Mouse (Mus musculus): ENCODE data around the gene Saysd1. TPM values are rescaled to one million over a fixed set of nuclear protein-coding genes. Genes with fewer than 3 reads are reported as not detected.

Gene Saysd1
- total RNA-seq, 1 experiment = 7.2 TPM

- Histone ChIP-seq H3K9ac (ENCODE audit: insufficient read depth, low read depth, low read length, poor library complexity, severe bottlenecking) (peak within 1 kb of the TSS; percentile 97), H3K4me3 (ENCODE audit: insufficient read depth in 1 of 2, low read depth in 1 of 2, low read length in 2 of 2, poor library complexity in 1 of 2, severe bottlenecking in 1 of 2) (peak within 1 kb of the TSS; percentile 90 to 92), H3K27ac (ENCODE audit: insufficient read depth, low read depth, low read length, poor library complexity, severe bottlenecking) (peak within 1 kb of the TSS; percentile 73; the same call in 1 of the 2 replicates), H3K36me3 (ENCODE audit: control insufficient read depth, insufficient read depth, low read length, poor library complexity, severe bottlenecking) (no peaks in the 10 kb centered on the region), H3K9me3 (ENCODE audit: control insufficient read depth, insufficient read depth, low read depth, low read length) (no peaks in the 10 kb centered on the region), H3K4me1 (ENCODE audit: control insufficient read depth in 2 of 2, insufficient read depth in 2 of 2, low read length in 2 of 2, poor library complexity in 1 of 2) (peaks cover 8 to 13% of the 10 kb centered on the region in 2 experiments; a peak in 3 of 4 replicates)
- in situ Hi-C loops (cut with MboI; ENCODE audit: low sequenced_read_pairs in 2 of 2, unreplicated experiment in 2 of 2) = loop anchor here in 1 of 2 experiments (10.0 kb wide), 1 partner anchor 57 kb away; no protein-coding TSS in a partner anchor
- TF ChIP-seq ZC3H11A (IDR thresholded peaks at IDR 0.05; ENCODE audit: borderline replicate concordance, low read depth, low read length) (no peak), ZNF384 (IDR thresholded peaks at IDR 0.05; ENCODE audit: low read depth, low read length) (0 out of 2 replicates have a peak, but pooled peaks have one; percentile 13), CHD2 (IDR thresholded peaks at IDR 0.05; ENCODE audit: low read depth, low read length) (no peak), HCFC1 (IDR thresholded peaks at IDR 0.05; ENCODE audit: borderline replicate concordance, insufficient read depth, low read length) (peak; percentile 29; the same call in 1 of the 2 replicates), MAFK (IDR thresholded peaks at IDR 0.05; ENCODE audit: insufficient read depth, low read depth, low read length) (no peak)
- peak; percentile 88 for DNase-seq (ENCODE audit: low read depth, low spot score)
Observed at GRCm38 (mm10) chr14:20181466-20181921, 43.2 kb upstream of the Saysd1 start, which contains the start of gene Kcnk5. Gene Kcnk5 (minus strand): TSS chr14:20181809.

GRCm38 (mm10) chr14:20180751-20181162, 42.4 kb upstream of the Saysd1 start:
- no peaks in the 10 kb centered on the region for H3K9me3 ChIP-seq (ENCODE audit: control insufficient read depth, insufficient read depth, low read depth, low read length)
- H3K4me1 ChIP-seq (ENCODE audit: control insufficient read depth in 2 of 2, insufficient read depth in 2 of 2, low read length in 2 of 2, poor library complexity in 1 of 2) = peaks cover 8 to 13% of the 10 kb centered on the region in 2 experiments; a peak in 3 of 4 replicates
- no peak for TF ChIP-seq CHD2 (IDR thresholded peaks at IDR 0.05; ENCODE audit: low read depth, low read length)
- TF ChIP-seq MAFK (IDR thresholded peaks at IDR 0.05; ENCODE audit: insufficient read depth, low read depth, low read length) = no peak
- no peak for TF ChIP-seq ZNF384 (IDR thresholded peaks at IDR 0.05; ENCODE audit: low read depth, low read length)
- no peak for TF ChIP-seq HCFC1 (IDR thresholded peaks at IDR 0.05; ENCODE audit: borderline replicate concordance, insufficient read depth, low read length)
- no peak for TF ChIP-seq ZC3H11A (IDR thresholded peaks at IDR 0.05; ENCODE audit: borderline replicate concordance, low read depth, low read length)
- no peaks in the 10 kb centered on the region for H3K36me3 ChIP-seq (ENCODE audit: control insufficient read depth, insufficient read depth, low read length, poor library complexity, severe bottlenecking)
- in situ Hi-C loops (cut with MboI; ENCODE audit: low sequenced_read_pairs in 2 of 2, unreplicated experiment in 2 of 2) = loop anchor here in 1 of 2 experiments (10.0 kb wide), 1 partner anchor 56 kb away; no protein-coding TSS in a partner anchor
- DNase-seq (ENCODE audit: low read depth, low spot score) = no peak
- peak overlapping the region; percentile 97 for H3K9ac ChIP-seq (ENCODE audit: insufficient read depth, low read depth, low read length, poor library complexity, severe bottlenecking)
- peak overlapping the region; percentile 90 to 92 for H3K4me3 ChIP-seq (ENCODE audit: insufficient read depth in 1 of 2, low read depth in 1 of 2, low read length in 2 of 2, poor library complexity in 1 of 2, severe bottlenecking in 1 of 2)
- peak overlapping the region; percentile 73; the same call in 1 of the 2 replicates for H3K27ac ChIP-seq (ENCODE audit: insufficient read depth, low read depth, low read length, poor library complexity, severe bottlenecking)

- in situ Hi-C loops (cut with MboI; ENCODE audit: low sequenced_read_pairs in 2 of 2, unreplicated experiment in 2 of 2) = loop anchor here in 1 of 2 experiments (10.0 kb wide), 1 partner anchor 56 kb away; no protein-coding TSS in a partner anchor
- Histone ChIP-seq H3K9ac (ENCODE audit: insufficient read depth, low read depth, low read length, poor library complexity, severe bottlenecking) (peak overlapping the region; percentile 97), H3K4me3 (ENCODE audit: insufficient read depth in 1 of 2, low read depth in 1 of 2, low read length in 2 of 2, poor library complexity in 1 of 2, severe bottlenecking in 1 of 2) (peak overlapping the region; percentile 90 to 92), H3K27ac (ENCODE audit: insufficient read depth, low read depth, low read length, poor library complexity, severe bottlenecking) (no peak overlapping the region), H3K4me1 (ENCODE audit: control insufficient read depth in 2 of 2, insufficient read depth in 2 of 2, low read length in 2 of 2, poor library complexity in 1 of 2) (peaks cover 5 to 14% of the 10 kb centered on the region in 2 experiments; a peak in 3 of 4 replicates), H3K9me3 (ENCODE audit: control insufficient read depth, insufficient read depth, low read depth, low read length) (no peaks in the 10 kb centered on the region), H3K36me3 (ENCODE audit: control insufficient read depth, insufficient read depth, low read length, poor library complexity, severe bottlenecking) (0 out of 2 replicates have a peak, but pooled peaks cover 2% of the 10 kb centered on the region)
- TF ChIP-seq CHD2 (IDR thresholded peaks at IDR 0.05; ENCODE audit: low read depth, low read length) = no peak
- TF ChIP-seq MAFK (IDR thresholded peaks at IDR 0.05; ENCODE audit: insufficient read depth, low read depth, low read length) = no peak
- no peak for TF ChIP-seq HCFC1 (IDR thresholded peaks at IDR 0.05; ENCODE audit: borderline replicate concordance, insufficient read depth, low read length)
- TF ChIP-seq ZNF384 (IDR thresholded peaks at IDR 0.05; ENCODE audit: low read depth, low read length) = no peak
- no peak for TF ChIP-seq ZC3H11A (IDR thresholded peaks at IDR 0.05; ENCODE audit: borderline replicate concordance, low read depth, low read length)
- DNase-seq (ENCODE audit: low read depth, low spot score) = no peak
Observed at GRCm38 (mm10) chr14:20180304-20180703, 42.0 kb upstream of the Saysd1 start.

GRCm38 (mm10) chr14:20179731-20180280, 41.5 kb upstream of the Saysd1 start:
- Histone ChIP-seq H3K9ac (ENCODE audit: insufficient read depth, low read depth, low read length, poor library complexity, severe bottlenecking) (peak overlapping the region; percentile 97), H3K9me3 (ENCODE audit: control insufficient read depth, insufficient read depth, low read depth, low read length) (no peaks in the 10 kb centered on the region), H3K36me3 (ENCODE audit: control insufficient read depth, insufficient read depth, low read length, poor library complexity, severe bottlenecking) (0 out of 2 replicates have a peak, but pooled peaks cover 4% of the 10 kb centered on the region), H3K4me1 (ENCODE audit: control insufficient read depth in 2 of 2, insufficient read depth in 2 of 2, low read length in 2 of 2, poor library complexity in 1 of 2) (peaks cover 5 to 13% of the 10 kb centered on the region in 2 experiments; a peak in 3 of 4 replicates), H3K27ac (ENCODE audit: insufficient read depth, low read depth, low read length, poor library complexity, severe bottlenecking) (peak overlapping the region; percentile 77; the same call in 1 of the 2 replicates), H3K4me3 (ENCODE audit: insufficient read depth in 1 of 2, low read depth in 1 of 2, low read length in 2 of 2, poor library complexity in 1 of 2, severe bottlenecking in 1 of 2) (peak overlapping the region; percentile 90 to 92)
- in situ Hi-C loops (cut with MboI; ENCODE audit: low sequenced_read_pairs in 2 of 2, unreplicated experiment in 2 of 2) = loop anchor here in 1 of 2 experiments (10.0 kb wide), 1 partner anchor 55 kb away; no protein-coding TSS in a partner anchor
- no peak for DNase-seq (ENCODE audit: low read depth, low spot score)
- TF ChIP-seq CHD2 (IDR thresholded peaks at IDR 0.05; ENCODE audit: low read depth, low read length) = no peak
- TF ChIP-seq ZNF384 (IDR thresholded peaks at IDR 0.05; ENCODE audit: low read depth, low read length) = no peak
- TF ChIP-seq MAFK (IDR thresholded peaks at IDR 0.05; ENCODE audit: insufficient read depth, low read depth, low read length) = no peak
- TF ChIP-seq ZC3H11A (IDR thresholded peaks at IDR 0.05; ENCODE audit: borderline replicate concordance, low read depth, low read length) = no peak
- TF ChIP-seq HCFC1 (IDR thresholded peaks at IDR 0.05; ENCODE audit: borderline replicate concordance, insufficient read depth, low read length) = no peak

Data from ES-E14 (cell line).